Mouse (Mus musculus): Measurements from ENCODE around the gene A830018L16Rik. TPM values are rescaled to one million over a fixed set of nuclear protein-coding genes. Genes with fewer than 3 reads are reported as not detected.

The A830018L16Rik gene
- polyA plus RNA-seq, 1 experiment = 2.1 TPM

- Histone ChIP-seq H3K36me3 (ENCODE audit: control insufficient read depth, insufficient read depth, low read length) (no peaks in the 10 kb centered on the region), H3K27me3 (ENCODE audit: control insufficient read depth, insufficient read depth, low read length) (no peaks in the 10 kb centered on the region), H3K4me3 (ENCODE audit: control insufficient read depth, insufficient read depth, low read length) (no peak overlapping the region), H3K4me1 (replicated peaks; ENCODE audit: control insufficient read depth, insufficient read depth, low read length) (no peaks in the 10 kb centered on the region), H3K27ac (ENCODE audit: control insufficient read depth, insufficient read depth, low read length) (no peak overlapping the region)
- DNase-seq = no peak
- TF ChIP-seq CTCF (IDR thresholded peaks at IDR 0.05; ENCODE audit: borderline replicate concordance, control insufficient read depth, extremely low read depth, insufficient read depth, low read length, poor library complexity) = no peak
- TF ChIP-seq POLR2A (IDR thresholded peaks at IDR 0.05; ENCODE audit: control insufficient read depth, extremely low read depth, insufficient read depth, low read length, poor library complexity) = no peak
These were observed 330.9 kb downstream of the A830018L16Rik start for GRCm38 (mm10) chr1:11744749-11745314.

- H3K27ac ChIP-seq (ENCODE audit: control insufficient read depth, insufficient read depth, low read length) = no peak overlapping the region
- H3K4me1 ChIP-seq (replicated peaks; ENCODE audit: control insufficient read depth, insufficient read depth, low read length) = no peaks in the 10 kb centered on the region
- no peaks in the 10 kb centered on the region for H3K36me3 ChIP-seq (ENCODE audit: control insufficient read depth, insufficient read depth, low read length)
- TF ChIP-seq POLR2A (IDR thresholded peaks at IDR 0.05; ENCODE audit: control insufficient read depth, extremely low read depth, insufficient read depth, low read length, poor library complexity) (no peak), CTCF (IDR thresholded peaks at IDR 0.05; ENCODE audit: borderline replicate concordance, control insufficient read depth, extremely low read depth, insufficient read depth, low read length, poor library complexity) (no peak)
- no peak for DNase-seq
- H3K27me3 ChIP-seq (ENCODE audit: control insufficient read depth, insufficient read depth, low read length) = no peaks in the 10 kb centered on the region
- H3K4me3 ChIP-seq (ENCODE audit: control insufficient read depth, insufficient read depth, low read length) = no peak overlapping the region
- WGBS = 72% methylated on average over 2 of the region's 2 CpGs
These were observed 334.5 kb downstream of the A830018L16Rik start for GRCm38 (mm10) chr1:11748424-11748823.

GRCm38 (mm10) chr1:11750065-11750464 lies 336.2 kb downstream of the A830018L16Rik start:
- Histone ChIP-seq H3K4me1 (replicated peaks; ENCODE audit: control insufficient read depth, insufficient read depth, low read length) (no peaks in the 10 kb centered on the region), H3K27ac (ENCODE audit: control insufficient read depth, insufficient read depth, low read length) (no peak overlapping the region), H3K4me3 (ENCODE audit: control insufficient read depth, insufficient read depth, low read length) (no peak overlapping the region), H3K27me3 (ENCODE audit: control insufficient read depth, insufficient read depth, low read length) (no peaks in the 10 kb centered on the region), H3K36me3 (ENCODE audit: control insufficient read depth, insufficient read depth, low read length) (no peaks in the 10 kb centered on the region)
- TF ChIP-seq POLR2A (IDR thresholded peaks at IDR 0.05; ENCODE audit: control insufficient read depth, extremely low read depth, insufficient read depth, low read length, poor library complexity) = no peak
- no peak for TF ChIP-seq CTCF (IDR thresholded peaks at IDR 0.05; ENCODE audit: borderline replicate concordance, control insufficient read depth, extremely low read depth, insufficient read depth, low read length, poor library complexity)
- no peak for DNase-seq

GRCm38 (mm10) chr1:11750607-11751006 lies 336.7 kb downstream of the A830018L16Rik start:
- TF ChIP-seq CTCF (IDR thresholded peaks at IDR 0.05; ENCODE audit: borderline replicate concordance, control insufficient read depth, extremely low read depth, insufficient read depth, low read length, poor library complexity) (no peak), POLR2A (IDR thresholded peaks at IDR 0.05; ENCODE audit: control insufficient read depth, extremely low read depth, insufficient read depth, low read length, poor library complexity) (no peak)
- Histone ChIP-seq H3K27ac (ENCODE audit: control insufficient read depth, insufficient read depth, low read length) (no peak overlapping the region), H3K4me1 (replicated peaks; ENCODE audit: control insufficient read depth, insufficient read depth, low read length) (no peaks in the 10 kb centered on the region), H3K27me3 (ENCODE audit: control insufficient read depth, insufficient read depth, low read length) (no peaks in the 10 kb centered on the region), H3K4me3 (ENCODE audit: control insufficient read depth, insufficient read depth, low read length) (no peak overlapping the region), H3K36me3 (ENCODE audit: control insufficient read depth, insufficient read depth, low read length) (no peaks in the 10 kb centered on the region)
- WGBS = 80% methylated on average over 2 of the region's 2 CpGs
- no peak for DNase-seq

GRCm38 (mm10) chr1:11751996-11752395 lies 338.1 kb downstream of the A830018L16Rik start:
- no peaks in the 10 kb centered on the region for H3K36me3 ChIP-seq (ENCODE audit: control insufficient read depth, insufficient read depth, low read length)
- no peak for TF ChIP-seq POLR2A (IDR thresholded peaks at IDR 0.05; ENCODE audit: control insufficient read depth, extremely low read depth, insufficient read depth, low read length, poor library complexity)
- no peak for TF ChIP-seq CTCF (IDR thresholded peaks at IDR 0.05; ENCODE audit: borderline replicate concordance, control insufficient read depth, extremely low read depth, insufficient read depth, low read length, poor library complexity)
- no peaks in the 10 kb centered on the region for H3K4me1 ChIP-seq (replicated peaks; ENCODE audit: control insufficient read depth, insufficient read depth, low read length)
- H3K27ac ChIP-seq (ENCODE audit: control insufficient read depth, insufficient read depth, low read length) = no peak overlapping the region
- DNase-seq = no peak
- no peaks in the 10 kb centered on the region for H3K27me3 ChIP-seq (ENCODE audit: control insufficient read depth, insufficient read depth, low read length)
- no peak overlapping the region for H3K4me3 ChIP-seq (ENCODE audit: control insufficient read depth, insufficient read depth, low read length)

GRCm38 (mm10) chr1:11788264-11788663 lies 374.4 kb downstream of the A830018L16Rik start:
- Histone ChIP-seq H3K27ac (ENCODE audit: control insufficient read depth, insufficient read depth, low read length) (no peak overlapping the region), H3K4me3 (ENCODE audit: control insufficient read depth, insufficient read depth, low read length) (no peak overlapping the region), H3K36me3 (ENCODE audit: control insufficient read depth, insufficient read depth, low read length) (no peaks in the 10 kb centered on the region), H3K27me3 (ENCODE audit: control insufficient read depth, insufficient read depth, low read length) (no peaks in the 10 kb centered on the region), H3K4me1 (replicated peaks; ENCODE audit: control insufficient read depth, insufficient read depth, low read length) (no peaks in the 10 kb centered on the region)
- TF ChIP-seq POLR2A (IDR thresholded peaks at IDR 0.05; ENCODE audit: control insufficient read depth, extremely low read depth, insufficient read depth, low read length, poor library complexity) = no peak
- no peak for TF ChIP-seq CTCF (IDR thresholded peaks at IDR 0.05; ENCODE audit: borderline replicate concordance, control insufficient read depth, extremely low read depth, insufficient read depth, low read length, poor library complexity)
- DNase-seq = no peak
- 81% methylated on average over 1 of the region's 1 CpGs for WGBS

GRCm38 (mm10) chr1:11792820-11793219 lies 378.9 kb downstream of the A830018L16Rik start:
- H3K27ac ChIP-seq (ENCODE audit: control insufficient read depth, insufficient read depth, low read length) = no peak overlapping the region
- H3K4me1 ChIP-seq (replicated peaks; ENCODE audit: control insufficient read depth, insufficient read depth, low read length) = no peaks in the 10 kb centered on the region
- no peak for DNase-seq
- WGBS = 88% methylated on average over 2 of the region's 2 CpGs
- H3K4me3 ChIP-seq (ENCODE audit: control insufficient read depth, insufficient read depth, low read length) = no peak overlapping the region
- TF ChIP-seq POLR2A (IDR thresholded peaks at IDR 0.05; ENCODE audit: control insufficient read depth, extremely low read depth, insufficient read depth, low read length, poor library complexity) (no peak), CTCF (IDR thresholded peaks at IDR 0.05; ENCODE audit: borderline replicate concordance, control insufficient read depth, extremely low read depth, insufficient read depth, low read length, poor library complexity) (no peak)
- no peaks in the 10 kb centered on the region for H3K27me3 ChIP-seq (ENCODE audit: control insufficient read depth, insufficient read depth, low read length)
- no peaks in the 10 kb centered on the region for H3K36me3 ChIP-seq (ENCODE audit: control insufficient read depth, insufficient read depth, low read length)

All from thymus, adult 2 months (tissue).